Mouse (Mus musculus) left cerebral cortex, postnatal 4 days (tissue): Measurements from ENCODE around the gene Hoga1. TPM values are rescaled to one million over a fixed set of nuclear protein-coding genes. Genes with fewer than 3 reads are reported as not detected.

Source experiments
- DNase-seq: peaks from one replicate; pipeline ENCODE4 v3.0.0-alpha.2; 2022
- intact Hi-C: fragments of 180-260 bp; cut with DNase I; formaldehyde crosslinking; loops from one replicate; pipeline ENCODE4 v1.15.1; 2025
- total RNA-seq, 2 experiments: library from RNA; stranded (reverse); gene quantifications; 2 replicates each; pipeline ENCODE4 v1.2.3; 2021

Gene Hoga1
- total RNA-seq, result 10 to 100 TPM in 1 of 2 experiments, 1 to 10 TPM in 1; 9.0 to 10.2 TPM

DNA sequence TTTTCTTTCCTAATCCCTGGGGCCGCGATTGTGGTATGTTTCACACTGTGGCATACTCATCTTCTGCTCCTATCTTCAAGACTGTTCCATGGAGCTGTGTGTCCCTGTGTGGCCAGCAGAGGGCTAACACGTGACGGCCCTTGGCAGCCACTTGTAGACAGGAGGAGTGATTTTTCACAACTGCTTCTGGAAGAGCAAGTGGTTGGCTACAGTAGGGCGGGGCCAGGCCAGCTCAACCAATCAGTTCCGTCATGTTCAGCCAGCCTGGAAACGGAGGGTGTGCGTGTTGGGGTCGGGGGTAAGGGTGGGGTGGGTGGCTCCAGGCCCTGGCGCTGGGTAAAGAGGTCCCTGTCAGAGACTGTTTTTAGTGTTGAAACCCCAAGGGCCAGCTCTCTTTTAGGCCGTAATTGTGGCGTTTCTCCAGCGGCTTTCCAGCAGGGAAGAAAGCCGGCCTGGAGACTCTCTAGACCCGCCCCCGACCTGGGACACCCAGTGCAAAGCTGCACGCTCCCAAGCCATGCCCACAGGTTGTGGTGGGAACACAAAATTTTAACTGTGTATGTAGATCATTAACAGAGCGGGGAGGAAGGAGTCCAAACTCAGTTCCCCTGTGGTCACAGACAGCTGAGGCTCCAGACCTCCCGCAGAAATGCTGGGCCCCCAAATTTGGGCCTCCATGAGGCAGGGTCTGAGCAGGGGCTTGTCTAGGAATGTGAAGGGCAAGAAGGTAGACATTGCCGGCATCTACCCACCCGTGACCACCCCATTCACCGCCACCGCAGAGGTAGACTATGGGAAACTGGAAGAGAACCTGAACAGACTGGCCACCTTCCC, at the start of gene Hoga1:
Gene Hoga1, plus strand, starts transcription at position 342 of the 834 bp plus-strand sequence.
- intact Hi-C loops, result no loop called here
- DNase-seq, result peak; percentile 73

DNA sequence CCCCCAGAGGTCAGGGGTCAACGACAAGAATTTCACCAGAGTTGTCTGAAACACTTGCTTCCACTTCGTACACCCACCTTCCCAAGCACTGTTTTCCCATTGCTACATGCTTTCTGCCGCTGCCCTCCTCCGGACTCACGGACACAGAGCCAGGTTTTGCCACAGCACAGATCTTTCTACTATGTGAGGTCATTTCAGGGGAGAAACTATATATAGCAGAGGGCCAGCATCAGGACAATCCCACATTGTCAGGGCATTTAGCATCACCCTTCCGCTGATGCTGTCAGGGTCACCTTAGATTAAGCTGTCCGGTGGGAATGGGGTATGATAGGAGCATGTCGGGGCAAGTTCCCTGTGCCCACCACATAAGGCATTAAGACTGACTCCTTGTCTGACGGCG, 48.3 kb upstream of the Hoga1 start:
- intact Hi-C loops, result no loop called here
- DNase-seq, result no peak

DNA sequence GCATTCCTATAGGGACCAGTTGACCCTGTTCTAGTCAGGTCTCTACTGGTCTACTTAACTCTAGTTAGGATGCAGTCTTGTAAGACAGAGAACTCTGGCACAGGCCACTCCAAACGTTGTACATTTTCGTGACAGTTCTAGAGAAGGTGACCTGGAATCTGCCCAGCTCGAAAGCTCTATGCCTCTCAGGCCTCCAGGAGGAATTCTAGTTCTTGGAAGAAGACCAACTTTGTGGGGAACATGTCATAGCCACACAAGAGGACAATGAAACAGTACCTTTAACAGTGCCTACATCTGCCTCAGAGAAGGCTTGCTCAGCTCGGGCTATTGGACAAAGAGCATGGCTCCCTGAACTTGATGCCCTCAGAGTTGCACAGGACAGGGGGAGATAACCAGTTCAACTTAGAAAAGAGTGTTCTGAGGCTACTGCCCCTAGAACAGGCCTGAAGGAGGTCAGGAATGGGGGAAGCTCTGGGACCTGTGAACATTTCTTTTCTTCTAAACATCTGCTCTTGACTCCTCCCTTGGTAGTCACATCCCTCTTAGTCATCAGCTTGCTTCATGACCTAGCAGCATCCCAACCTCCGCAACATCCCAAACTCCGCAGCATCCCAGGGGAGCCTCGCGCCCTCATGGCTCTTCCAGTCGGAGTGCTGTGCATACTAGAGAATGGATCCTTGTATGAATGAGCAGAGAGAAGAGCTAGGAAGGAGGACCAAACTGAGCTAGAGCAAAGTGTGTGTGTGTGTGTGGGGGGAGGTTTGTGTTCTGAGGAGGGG, 46.5 kb upstream of the Hoga1 start:
- intact Hi-C loops, result no loop called here
- no peak for DNase-seq

DNA sequence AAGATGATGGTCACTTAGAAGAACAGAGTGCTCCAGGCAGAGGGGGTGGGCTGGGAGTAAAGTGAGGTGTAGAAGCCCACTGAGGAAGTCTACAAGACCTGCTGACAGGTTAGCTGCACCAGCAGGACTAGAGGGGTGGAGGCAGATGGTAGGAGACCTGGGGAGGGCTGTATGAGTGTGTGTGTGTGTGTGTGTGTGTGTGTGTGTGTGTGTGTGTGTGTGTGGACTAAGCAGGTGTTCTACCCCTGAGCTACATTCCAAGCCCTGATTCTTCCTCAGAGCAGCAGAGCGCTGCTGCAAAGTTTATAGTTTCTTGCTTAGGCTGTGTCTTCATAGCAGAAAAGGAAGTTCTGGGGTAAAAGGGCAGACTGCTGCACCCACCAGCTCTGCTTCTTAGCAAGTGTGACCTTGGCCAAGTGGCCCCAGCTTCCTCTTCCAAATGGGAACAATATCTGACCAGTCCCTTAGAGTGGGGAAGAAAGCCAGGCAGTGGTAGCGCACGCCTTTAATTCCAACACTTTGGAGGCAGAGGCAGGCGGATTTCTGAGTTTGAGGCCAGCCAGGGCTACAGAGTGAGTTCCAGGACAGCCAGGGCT, 45.6 kb upstream of the Hoga1 start:
- DNase-seq, result no peak
- intact Hi-C loops, result no loop called here

DNA sequence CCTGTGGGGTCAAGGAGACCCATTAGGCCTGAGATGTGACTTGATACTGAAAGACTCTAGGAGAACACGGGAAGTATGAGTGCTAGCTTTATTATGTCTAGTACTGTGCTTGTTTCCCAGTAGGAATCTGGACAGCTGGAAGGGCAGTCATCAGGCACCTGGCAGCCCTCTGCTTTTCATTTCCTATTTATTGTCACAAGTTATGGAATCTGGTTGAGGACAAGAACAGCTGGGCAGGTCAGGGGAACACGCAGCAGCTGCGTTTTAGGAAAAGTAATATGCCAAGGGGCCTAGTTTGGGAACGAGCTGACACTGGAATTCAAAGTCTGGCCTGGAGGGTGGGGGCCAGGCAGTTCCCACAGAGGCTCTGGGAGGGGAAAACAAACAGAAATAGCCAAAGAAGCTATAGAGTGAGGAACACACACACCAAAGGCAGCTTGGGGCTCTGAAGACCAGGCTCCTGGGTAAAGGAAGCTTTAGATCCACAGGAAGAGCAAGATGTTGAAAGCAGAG, 44.9 kb upstream of the Hoga1 start:
- intact Hi-C loops, result no loop called here
- DNase-seq, result no peak

DNA sequence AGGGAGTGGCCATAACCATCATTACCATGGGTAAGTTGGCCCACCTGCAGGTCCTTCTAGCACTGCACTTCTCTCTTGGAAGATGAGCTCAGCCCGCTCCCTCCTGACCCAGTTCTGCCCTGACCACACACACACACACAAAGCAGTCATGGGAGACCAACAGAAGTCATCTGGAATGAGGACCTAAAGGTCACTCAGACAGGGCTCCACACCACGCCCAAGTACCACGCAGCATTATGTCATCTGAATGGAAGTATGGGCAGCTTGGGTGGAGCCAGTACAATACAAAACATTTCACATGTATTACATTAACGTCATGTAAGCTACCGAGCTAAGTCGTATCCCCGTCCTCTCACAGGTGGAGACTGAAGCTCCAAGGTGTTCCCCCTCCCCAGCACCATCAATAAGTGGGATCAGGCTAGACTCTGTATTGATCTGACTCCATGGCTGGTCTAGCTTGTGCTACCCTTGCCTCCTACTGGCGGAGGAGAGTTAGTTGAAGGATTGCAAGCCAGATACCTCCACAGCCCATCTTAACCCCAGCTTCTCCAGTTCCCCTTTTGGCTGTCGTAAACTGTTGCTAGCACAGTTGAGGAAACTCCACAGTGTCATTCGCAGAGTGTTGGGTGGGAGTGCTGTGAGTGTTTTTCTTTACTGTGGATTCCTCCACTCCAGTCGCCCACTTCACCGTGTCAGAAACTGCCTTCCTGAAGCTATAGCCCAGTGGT, 44.0 kb upstream of the Hoga1 start:
- DNase-seq, result no peak
- intact Hi-C loops, result no loop called here

DNA sequence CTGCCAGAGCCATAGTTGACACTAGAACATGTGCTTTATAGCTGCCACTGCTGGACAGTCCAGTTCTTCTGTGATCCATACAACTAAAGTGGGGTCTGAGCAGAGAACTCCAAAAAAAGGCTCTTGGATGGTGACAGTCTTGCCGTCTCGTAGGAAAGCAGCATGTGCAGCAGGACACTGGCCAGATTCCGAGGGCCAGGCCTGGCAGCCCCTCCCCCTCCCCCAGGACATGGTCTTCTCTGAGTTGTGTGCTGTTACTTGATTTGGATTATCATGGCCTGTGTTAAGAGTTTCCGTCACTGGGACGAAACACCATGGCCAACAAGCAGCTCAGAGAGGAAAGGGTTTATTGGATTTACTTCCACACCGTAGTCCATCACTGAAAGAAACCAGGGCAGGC, 41.2 kb upstream of the Hoga1 start:
- DNase-seq, result no peak
- intact Hi-C loops, result no loop called here

DNA sequence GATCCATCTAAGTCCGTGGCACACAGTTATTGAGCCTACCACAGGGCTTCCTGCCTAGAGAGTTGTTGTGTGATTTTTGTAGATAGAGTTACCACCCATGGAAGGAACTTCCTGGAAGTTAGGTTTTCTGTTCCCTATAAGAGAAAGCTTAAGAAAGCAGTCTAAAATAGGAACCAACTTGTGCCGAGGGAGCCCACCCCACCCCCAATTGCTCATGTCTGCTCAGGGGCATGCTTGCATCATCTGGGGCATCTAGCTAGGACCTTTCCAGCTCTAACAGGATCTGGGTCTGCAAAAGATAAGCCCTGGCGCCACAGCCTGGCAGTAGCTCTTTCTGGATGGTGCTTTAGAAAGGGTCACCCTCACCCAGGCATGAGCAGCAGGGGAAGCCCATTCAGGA, 39.8 kb upstream of the Hoga1 start:
- DNase-seq, result no peak
- intact Hi-C loops, result no loop called here

DNA sequence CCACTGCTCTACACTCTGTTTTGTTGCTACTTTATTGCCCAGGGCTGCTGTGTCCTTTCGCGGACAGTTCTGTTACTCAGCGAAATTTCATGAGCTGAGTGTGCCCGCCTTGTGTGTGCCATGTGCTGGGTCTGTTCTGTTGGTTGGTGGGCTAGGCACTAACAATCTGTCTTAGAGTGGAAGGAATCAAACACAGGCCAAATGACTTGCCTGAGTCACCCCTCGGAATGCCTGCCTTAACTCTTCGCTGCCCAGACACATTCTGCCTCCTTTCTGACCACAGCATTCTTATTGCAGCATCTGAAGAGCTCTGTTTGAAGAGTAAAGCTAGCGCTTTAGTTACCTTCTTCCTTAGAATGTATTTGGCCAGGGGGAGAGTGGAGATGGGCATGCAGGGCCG, 38.8 kb upstream of the Hoga1 start:
- intact Hi-C loops, result no loop called here
- no peak for DNase-seq

DNA sequence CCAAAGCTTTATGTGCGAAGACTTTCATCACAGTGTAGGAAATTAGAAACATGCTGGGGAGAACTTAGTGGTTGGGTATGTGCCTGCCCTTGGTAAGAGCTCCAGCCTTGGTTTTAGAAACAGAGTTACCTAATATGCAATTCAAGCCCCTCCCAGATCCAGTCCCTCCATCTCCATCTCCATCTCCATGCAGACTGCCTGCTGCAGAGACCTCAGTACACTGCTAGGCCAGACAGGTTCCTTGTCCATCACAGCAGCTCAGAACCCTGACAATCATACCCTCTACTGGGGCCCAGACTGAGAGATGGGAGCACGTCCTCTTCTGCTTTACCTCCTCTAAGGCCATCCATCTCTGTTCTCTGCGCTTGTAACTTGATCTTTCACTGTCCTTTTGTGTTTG, 36.8 kb upstream of the Hoga1 start:
- DNase-seq, result no peak
- intact Hi-C loops, result no loop called here

DNA sequence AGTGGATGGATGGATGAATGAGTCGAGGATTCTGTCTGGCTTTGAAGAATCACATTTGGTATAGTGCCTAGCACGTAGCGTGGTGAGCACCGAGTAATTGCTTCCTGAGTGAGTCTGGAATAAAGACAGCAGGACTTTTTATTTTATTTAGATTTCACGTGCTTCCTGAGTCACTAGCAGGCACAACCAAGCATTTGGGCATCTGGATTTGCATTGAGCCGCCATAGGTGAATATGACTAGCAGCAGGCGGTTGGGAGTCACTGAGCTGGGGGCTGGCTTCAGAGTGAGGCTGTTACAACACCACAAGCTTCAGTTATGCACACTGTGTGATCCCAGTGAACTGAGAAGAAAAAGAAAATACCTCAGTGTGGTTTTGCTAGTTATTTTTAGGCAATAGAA, 36.3 kb upstream of the Hoga1 start:
- DNase-seq, result no peak
- intact Hi-C loops, result no loop called here

DNA sequence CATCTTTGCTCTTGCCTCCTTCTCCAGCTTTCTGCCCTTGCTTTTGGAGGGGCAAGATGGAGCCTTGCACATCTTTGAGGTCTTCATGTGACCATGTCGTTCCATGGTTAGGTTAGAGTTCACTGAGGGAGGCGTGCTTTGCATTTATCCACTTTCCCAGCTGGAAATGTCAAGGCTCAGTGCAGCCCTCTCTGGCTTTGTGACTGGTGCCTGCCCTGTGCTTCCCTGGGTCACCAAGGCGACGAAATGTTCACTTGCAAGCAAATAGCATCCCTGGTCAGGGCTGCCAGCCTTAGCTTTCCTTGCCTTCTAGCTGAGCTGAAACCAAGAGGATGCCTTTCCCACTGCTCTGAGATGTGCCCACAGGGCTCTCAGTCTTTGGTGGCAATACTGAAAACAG, 35.0 kb upstream of the Hoga1 start:
- intact Hi-C loops, result no loop called here
- no peak for DNase-seq

DNA sequence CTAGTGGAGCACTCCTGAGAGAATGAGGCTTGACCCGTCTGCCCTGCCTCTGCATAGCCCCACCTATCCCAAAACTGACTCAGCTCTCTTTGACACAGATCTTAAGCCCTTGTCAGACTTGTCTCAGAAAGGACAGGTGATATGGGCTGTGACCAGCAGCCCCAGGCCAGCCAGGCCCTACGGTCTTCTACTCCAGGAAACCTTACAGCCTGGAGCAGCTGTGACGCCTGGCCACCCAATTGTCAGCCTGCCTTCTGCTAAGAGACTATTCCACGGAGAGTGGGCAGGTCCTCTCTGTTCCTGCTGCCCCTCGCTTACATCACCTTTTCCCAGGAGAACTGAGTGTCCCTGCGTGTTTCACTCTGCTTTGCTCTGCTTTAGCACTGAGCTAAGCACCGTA, 34.3 kb upstream of the Hoga1 start:
- intact Hi-C loops, result no loop called here
- DNase-seq, result no peak

DNA sequence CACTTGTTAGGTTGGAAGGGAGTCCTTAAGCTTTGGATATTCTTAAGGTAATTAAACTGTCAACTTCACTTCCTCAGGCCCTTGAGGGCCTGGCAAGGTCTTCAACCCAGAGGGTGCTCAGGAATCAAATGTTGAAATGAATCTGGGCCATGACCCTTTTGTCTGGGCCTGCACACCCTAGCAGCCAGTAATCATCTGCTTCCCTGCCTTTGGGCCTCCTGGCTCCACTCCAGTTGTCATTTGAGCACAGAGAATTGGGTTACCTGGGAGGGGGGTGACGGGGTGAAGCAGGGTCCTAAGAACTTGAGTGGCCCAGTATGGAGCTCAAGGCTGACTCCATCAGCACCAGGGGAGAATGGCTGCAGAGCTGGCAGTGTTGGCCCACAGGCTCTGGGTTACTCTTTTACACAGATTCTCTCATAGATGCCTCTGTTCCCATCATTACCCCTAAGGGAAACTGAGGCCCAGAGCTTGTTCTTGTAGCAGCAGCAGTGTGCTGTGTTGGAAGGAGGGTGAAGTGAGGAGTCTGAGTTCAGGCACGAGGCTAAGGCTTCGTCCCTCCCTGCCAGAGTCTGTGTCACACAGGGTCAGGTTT, 31.1 kb upstream of the Hoga1 start:
- intact Hi-C loops, result no loop called here
- no peak for DNase-seq

DNA sequence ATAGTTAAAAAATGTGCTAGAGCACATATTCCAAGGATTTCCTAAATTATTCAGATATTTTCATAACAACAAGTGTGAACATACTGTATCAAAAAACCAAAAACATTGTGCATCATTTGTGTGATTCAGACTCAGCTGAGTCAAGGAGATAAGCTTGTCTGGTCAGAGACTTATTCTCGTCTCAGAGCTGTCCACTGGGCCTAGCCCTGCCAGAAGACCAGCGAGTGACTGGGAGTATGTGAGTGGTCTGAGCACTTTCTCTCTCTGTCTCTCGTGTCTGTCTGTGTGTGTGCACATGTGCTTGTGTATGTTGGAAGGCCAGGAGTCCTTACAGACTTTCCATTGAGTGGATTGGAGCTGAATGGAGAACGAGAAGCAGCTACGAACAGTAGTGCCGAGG, 30.4 kb upstream of the Hoga1 start:
- no peak for DNase-seq
- intact Hi-C loops, result no loop called here

DNA sequence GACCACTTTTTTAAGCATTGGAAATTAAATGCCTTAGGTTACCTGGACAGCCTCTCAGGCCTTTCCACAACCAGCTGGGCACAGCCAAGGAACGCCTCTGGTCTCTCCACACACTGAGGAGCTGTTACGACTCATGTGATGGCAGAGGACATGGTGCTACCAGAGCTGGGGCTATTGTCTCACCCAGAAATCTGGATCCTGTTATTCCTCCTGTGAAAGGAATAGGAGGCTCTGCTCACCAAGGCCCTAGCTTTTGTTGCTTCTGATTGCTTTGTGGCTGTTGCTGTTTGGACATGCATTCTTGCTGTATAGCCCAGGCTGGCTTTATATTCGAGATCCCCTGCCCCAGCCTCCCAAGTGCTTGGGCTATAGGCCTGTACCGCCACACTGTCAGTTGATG, 29.2 kb upstream of the Hoga1 start:
- intact Hi-C loops, result no loop called here
- DNase-seq, result no peak

DNA sequence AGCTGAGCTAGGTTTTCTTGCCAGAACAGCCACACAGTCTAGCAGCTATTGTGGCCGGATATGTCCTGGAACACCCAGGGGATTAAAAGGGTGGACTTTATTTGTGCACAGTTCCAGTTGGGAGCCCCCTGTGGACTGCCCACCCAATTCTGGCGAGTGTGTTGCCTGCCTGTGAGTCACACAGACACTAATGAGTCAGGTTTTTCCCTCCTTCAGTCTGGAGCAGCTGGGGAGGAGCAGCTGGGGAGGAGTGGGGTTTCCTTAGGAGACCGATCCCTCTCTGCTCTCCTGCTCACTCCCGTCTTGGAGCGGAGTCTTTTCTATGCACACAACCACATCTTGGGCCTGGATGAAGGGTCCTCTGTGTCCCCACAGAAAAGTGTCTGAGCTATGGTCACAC, 28.6 kb upstream of the Hoga1 start:
- DNase-seq, result peak; percentile 16
- intact Hi-C loops, result no loop called here

DNA sequence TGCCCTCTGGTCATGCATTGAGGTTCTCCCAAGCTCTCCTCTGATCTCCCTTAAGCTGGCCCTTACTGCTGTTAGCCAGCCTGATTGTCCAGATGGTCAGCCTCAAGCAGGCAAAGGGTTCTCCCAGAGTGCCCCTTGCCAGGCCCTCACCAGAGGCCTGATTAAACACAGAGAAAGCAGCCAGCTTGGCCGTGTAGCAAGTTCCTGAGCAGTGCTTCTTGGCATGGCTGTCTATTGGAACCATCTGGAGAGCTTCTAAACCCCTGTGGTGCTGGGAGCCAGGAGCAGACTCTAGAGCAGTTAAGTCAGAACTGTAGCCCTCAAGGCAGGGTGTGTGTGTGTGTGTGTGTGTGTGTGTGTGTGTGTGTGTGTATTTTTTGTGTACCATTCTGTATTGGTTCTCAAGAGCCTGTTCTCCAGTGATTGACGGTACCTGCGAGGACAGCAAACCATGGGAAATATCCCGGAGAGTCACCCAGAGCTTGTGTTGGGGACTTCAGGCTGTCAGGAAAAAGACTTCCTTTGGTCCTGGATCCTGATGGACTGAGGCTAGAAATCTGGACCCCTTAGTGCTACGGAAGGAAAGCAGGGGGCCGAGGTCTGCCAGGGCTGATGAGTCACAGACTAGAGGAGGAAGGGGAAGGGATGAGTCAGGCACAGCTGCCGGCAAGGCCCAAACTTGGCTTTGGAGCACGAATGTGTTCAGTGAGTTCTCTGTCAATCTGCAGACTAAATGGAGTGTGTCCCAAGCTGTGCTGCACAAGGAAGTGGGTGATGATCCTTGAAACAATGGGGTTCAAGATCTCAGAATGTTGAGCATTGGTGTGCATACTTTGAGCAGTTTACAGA, 27.8 kb upstream of the Hoga1 start:
- DNase-seq, result peak; percentile 83
- intact Hi-C loops, result no loop called here

DNA sequence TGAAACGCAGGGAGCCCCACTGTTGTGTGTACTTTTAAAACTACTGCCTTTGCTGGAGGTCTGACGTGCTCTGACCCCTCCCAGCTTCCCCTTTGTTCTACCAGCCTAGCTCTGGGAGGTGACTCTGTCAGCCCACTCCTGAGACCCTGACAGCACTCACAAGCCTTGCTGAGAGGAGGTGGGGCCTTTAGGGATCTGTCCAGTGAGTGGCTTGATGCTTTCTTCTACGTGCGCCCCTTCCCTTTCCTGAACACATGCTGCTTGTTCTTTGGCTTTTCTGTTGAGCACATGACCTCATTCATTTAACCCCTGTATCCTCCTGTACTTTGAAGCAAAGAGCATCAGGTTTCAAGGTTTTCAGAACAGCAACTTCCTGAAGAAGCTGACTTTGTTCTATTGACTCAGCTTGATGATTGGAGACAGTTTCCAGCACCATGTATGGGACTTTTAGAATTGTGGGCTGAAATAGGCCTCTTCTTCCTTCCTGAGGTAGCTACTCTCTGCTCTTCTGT, 26.3 kb upstream of the Hoga1 start:
- DNase-seq, result no peak
- intact Hi-C loops, result no loop called here
